Mouse (Mus musculus): ENCODE data around the gene Trcg1.

The Trcg1 gene

GRCm38 (mm10) chr9:57261913-57262794, 25.8 kb downstream of the Trcg1 start, which contains the start of gene 1700017B05Rik:
TSS of gene 1700017B05Rik (minus strand) at chr9:57262612.
- DNase-seq (ENCODE audit: low read depth, low spot score) = peak; percentile 87

GRCm38 (mm10) chr9:57262795-57263684, 26.7 kb downstream of the Trcg1 start:
- no peak for DNase-seq (ENCODE audit: low read depth, low spot score)

- no peak for DNase-seq (ENCODE audit: low read depth, low spot score)
These were observed 28.8 kb downstream of the Trcg1 start for GRCm38 (mm10) chr9:57265125-57265524.

- DNase-seq (ENCODE audit: low read depth, low spot score) = no peak
These were observed 31.1 kb downstream of the Trcg1 start for GRCm38 (mm10) chr9:57267421-57267820.

GRCm38 (mm10) chr9:57268078-57268477, 31.7 kb downstream of the Trcg1 start:
- DNase-seq (ENCODE audit: low read depth, low spot score) = no peak

- DNase-seq (ENCODE audit: low read depth, low spot score) = peak; percentile 45
These were observed 32.2 kb downstream of the Trcg1 start for GRCm38 (mm10) chr9:57268575-57268974.

GRCm38 (mm10) chr9:57269384-57269783, 33.0 kb downstream of the Trcg1 start:
- DNase-seq (ENCODE audit: low read depth, low spot score) = no peak

- DNase-seq (ENCODE audit: low read depth, low spot score) = no peak
These were observed 34.0 kb downstream of the Trcg1 start for GRCm38 (mm10) chr9:57270399-57270798.

- DNase-seq (ENCODE audit: low read depth, low spot score) = no peak
These were observed 34.7 kb downstream of the Trcg1 start for GRCm38 (mm10) chr9:57271081-57271480.

- DNase-seq (ENCODE audit: low read depth, low spot score) = no peak
These were observed 35.6 kb downstream of the Trcg1 start for GRCm38 (mm10) chr9:57271837-57272562.

GRCm38 (mm10) chr9:57272902-57273804, 36.8 kb downstream of the Trcg1 start:
- DNase-seq (ENCODE audit: low read depth, low spot score) = peak; percentile 51

GRCm38 (mm10) chr9:57273805-57274494, 37.6 kb downstream of the Trcg1 start:
- DNase-seq (ENCODE audit: low read depth, low spot score) = no peak

GRCm38 (mm10) chr9:57276311-57276710, 40.0 kb downstream of the Trcg1 start:
- DNase-seq (ENCODE audit: low read depth, low spot score) = no peak

GRCm38 (mm10) chr9:57278268-57278667, 41.9 kb downstream of the Trcg1 start:
- peak; percentile 76 for DNase-seq (ENCODE audit: low read depth, low spot score)

- DNase-seq (ENCODE audit: low read depth, low spot score) = no peak
These were observed 43.1 kb downstream of the Trcg1 start for GRCm38 (mm10) chr9:57279441-57279840.

- DNase-seq (ENCODE audit: low read depth, low spot score) = no peak
These were observed 45.2 kb downstream of the Trcg1 start for GRCm38 (mm10) chr9:57281549-57281948.

- no peak for DNase-seq (ENCODE audit: low read depth, low spot score)
These were observed 46.3 kb downstream of the Trcg1 start for GRCm38 (mm10) chr9:57282686-57283085.

GRCm38 (mm10) chr9:57283311-57283710, 47.0 kb downstream of the Trcg1 start:
- no peak for DNase-seq (ENCODE audit: low read depth, low spot score)

GRCm38 (mm10) chr9:57287183-57287582, 50.8 kb downstream of the Trcg1 start:
- no peak for DNase-seq (ENCODE audit: low read depth, low spot score)

GRCm38 (mm10) chr9:57294905-57295304, 58.5 kb downstream of the Trcg1 start:
- no peak for DNase-seq (ENCODE audit: low read depth, low spot score)

Measured in CD4-positive, CD25-positive, alpha-beta regulatory T cell, adult 2 months (primary cell).